Mouse (Mus musculus) embryonic facial prominence, embryonic 14.5 days (tissue): ENCODE results near the gene Ptges3. TPM values are rescaled to one million over a fixed set of nuclear protein-coding genes. Genes with fewer than 3 reads are reported as not detected.
A peak's percentile ranks its signal among the peaks of the same experiment; 100 is the strongest.

Source experiments
- ATAC-seq: fragments of 200-750 bp; cut with Nextera tagmentation; 2 replicates; pipeline ENCODE4 v1.8.0; 2017; ENCODE audit warnings: low read depth, moderate number of reproducible peaks, moderate TSS enrichment
- DNase-seq: peaks from one replicate; pipeline ENCODE4 v3.0.0-alpha.2; 2015; ENCODE audit warnings: low spot score
- H3K27ac ChIP-seq: fragments of 300-500 bp; sonication (generic); replicated peaks from 2 replicates; pipeline ENCODE4 v1.5.1; 2014; ENCODE audit warnings: low read depth, mild to moderate bottlenecking, low read length, moderate library complexity
- H3K27me3 ChIP-seq: fragments of 300-500 bp; sonication (generic); replicated peaks from 2 replicates; pipeline ENCODE4 v1.6.1; 2014; ENCODE audit warnings: low read length; ENCODE audit not compliant: control insufficient read depth, insufficient read depth
- H3K36me3 ChIP-seq: fragments of 300-500 bp; sonication (generic); 2 replicates; pipeline ENCODE4 v1.6.1; 2014; ENCODE audit warnings: low read length, mixed read lengths; ENCODE audit not compliant: control insufficient read depth, insufficient read depth
- H3K4me1 ChIP-seq: fragments of 300-500 bp; sonication (generic); 2 replicates; pipeline ENCODE4 v1.6.1; 2014; ENCODE audit warnings: antibody characterized with exemption, low read length; ENCODE audit not compliant: control insufficient read depth, insufficient read depth
- H3K4me2 ChIP-seq: fragments of 300-500 bp; sonication (generic); 2 replicates; pipeline ENCODE4 v1.6.1; 2014; ENCODE audit warnings: low read depth, mild to moderate bottlenecking, low read length, moderate library complexity, mixed read lengths
- H3K4me3 ChIP-seq: fragments of 300-500 bp; sonication (generic); 2 replicates; pipeline ENCODE4 v1.5.1; 2014; ENCODE audit warnings: low read depth, mild to moderate bottlenecking, low read length
- H3K9ac ChIP-seq: fragments of 300-500 bp; sonication (generic); 2 replicates; pipeline ENCODE4 v1.6.1; 2014; ENCODE audit warnings: low read depth, mild to moderate bottlenecking, low read length, moderate library complexity, mixed read lengths
- H3K9me3 ChIP-seq: fragments of 300-500 bp; sonication (generic); 2 replicates; pipeline ENCODE4 v1.6.1; 2016; ENCODE audit warnings: low read length; ENCODE audit not compliant: control insufficient read depth
- WGBS: fragments of 180-500 bp; shearing (Covaris S2); extraction: QIAGEN DNeasy Blood & Tissue Kit; methylation state at CpG from one replicate; pipeline ENCODE4 v1.1.7; 2014; 5-methylcytosine and 5-hydroxymethylcytosine counted together
- microRNA counts: library from miRNA; unstranded; fragments of <30 nt; microRNA quantifications from one replicate; lab custom pipeline; 2017
- microRNA-seq: library from miRNA; unstranded; fragments of <30 nt; microRNA quantifications from one replicate; pipeline ENCODE4, GENCODE M21; 2016; ENCODE audit warnings: borderline number of aligned reads
- polyA plus RNA-seq: library from polyadenylated mRNA; unstranded; fragments of >200 nt; fragmentation: Nextera tagmentation; extraction: Ambion mirVana; gene quantifications from 2 replicates; pipeline ENCODE4 v1.2.1, GENCODE M21; 2014

Ptges3 gene
- polyA plus RNA-seq, 1 experiment from 2014 or later: 475 TPM

DNA sequence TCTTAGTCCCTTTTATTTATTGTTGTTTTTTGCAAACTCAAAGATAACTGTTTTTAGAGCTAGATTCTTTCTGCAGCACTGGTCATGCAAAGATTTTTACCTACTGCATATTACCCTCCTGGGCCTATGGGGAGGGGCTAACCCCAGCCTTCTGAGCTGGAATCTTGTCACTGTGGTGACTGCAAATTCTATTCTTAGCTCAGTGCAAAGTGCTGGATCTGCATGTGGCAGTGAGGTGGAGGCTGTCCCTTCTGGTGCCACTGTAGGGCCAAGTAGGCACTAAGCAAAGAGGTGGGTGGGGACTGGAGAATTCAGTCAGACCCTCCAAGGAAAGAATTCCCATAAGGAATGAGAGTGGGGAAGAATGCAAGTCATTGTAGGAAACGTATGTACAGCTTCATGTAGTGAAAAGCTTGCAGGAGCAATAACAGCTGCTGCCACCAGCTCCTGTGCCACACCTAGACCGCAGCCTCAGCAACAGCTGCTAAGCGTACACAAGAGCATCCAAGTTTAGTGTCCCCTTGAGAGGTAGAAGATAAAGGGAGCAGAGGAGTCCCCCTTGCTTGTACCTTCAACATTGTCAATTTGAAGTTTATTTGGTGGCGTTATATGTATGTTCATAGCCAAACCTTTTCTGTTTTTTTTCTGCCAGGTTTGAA, 51.5 kb downstream of the Ptges3 start:
- Histone ChIP-seq H3K4me2 (no peak overlapping the region), H3K27ac (no peak overlapping the region), H3K4me1 (no peaks in the 10 kb centered on the region), H3K27me3 (no peaks in the 10 kb centered on the region), H3K9me3 (no peaks in the 10 kb centered on the region), H3K9ac (no peak overlapping the region), H3K36me3 (peaks cover 65% of the 10 kb centered on the region), H3K4me3 (no peak overlapping the region)
- 81% methylated on average over 4 of the region's 4 CpGs for WGBS
- DNase-seq (no peak), ATAC-seq (no peak)

DNA sequence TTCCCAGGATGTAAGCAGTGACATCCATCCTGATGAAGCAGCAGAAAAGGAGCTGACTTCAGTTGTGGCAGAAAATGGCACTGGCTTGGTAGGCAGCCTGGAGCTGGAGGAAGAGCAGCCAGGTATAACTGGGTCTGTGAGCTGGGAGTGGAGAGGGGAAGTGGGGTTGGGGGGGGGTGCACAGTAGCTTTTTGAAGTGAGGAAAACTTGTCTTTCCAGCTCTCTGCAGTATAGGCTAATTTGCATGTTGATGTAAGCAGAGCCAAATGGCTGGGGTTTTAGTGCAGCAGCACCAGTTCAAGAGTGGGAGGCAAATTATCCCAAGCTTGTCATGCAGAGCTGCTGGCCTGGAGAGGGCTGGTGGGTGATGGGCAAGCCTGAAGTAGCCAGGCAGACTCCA, 52.5 kb downstream of the Ptges3 start:
- peak; percentile 47; the same call in 1 of the 2 replicates for ATAC-seq
- no peak overlapping the region for H3K27ac ChIP-seq
- DNase-seq: peak; percentile 44
- no peak overlapping the region for H3K9ac ChIP-seq
- H3K27me3 ChIP-seq: no peaks in the 10 kb centered on the region
- H3K4me2 ChIP-seq: no peak overlapping the region
- peaks cover 75% of the 10 kb centered on the region for H3K36me3 ChIP-seq
- no peaks in the 10 kb centered on the region for H3K4me1 ChIP-seq
- no peaks in the 10 kb centered on the region for H3K9me3 ChIP-seq
- no peak overlapping the region for H3K4me3 ChIP-seq

DNA sequence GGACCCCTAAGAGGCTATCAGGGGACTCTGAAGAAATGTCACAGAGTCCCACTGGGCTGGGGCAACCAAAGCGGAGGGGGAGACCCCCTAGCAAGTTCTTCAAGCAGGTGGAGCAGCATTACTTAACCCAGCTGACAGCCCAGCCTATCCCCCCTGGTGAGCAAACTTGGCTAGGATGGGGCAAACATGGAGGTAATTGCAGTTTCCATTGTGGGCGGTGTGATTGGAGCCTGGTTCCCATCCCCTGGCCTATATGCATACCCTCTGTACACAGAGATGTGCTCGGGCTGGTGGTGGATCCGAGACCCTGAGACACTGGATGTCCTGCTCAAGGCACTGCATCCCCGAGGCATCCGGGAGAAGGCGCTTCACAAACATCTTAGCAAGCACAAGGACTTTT, 65.1 kb downstream of the Ptges3 start:
- DNase-seq (no peak), ATAC-seq (no peak)
- no peak overlapping the region for H3K4me3 ChIP-seq
- H3K4me2 ChIP-seq: no peak overlapping the region
- no peaks in the 10 kb centered on the region for H3K9me3 ChIP-seq
- WGBS: 91% methylated on average over 7 of the region's 7 CpGs
- no peak overlapping the region for H3K27ac ChIP-seq
- no peaks in the 10 kb centered on the region for H3K27me3 ChIP-seq
- H3K4me1 ChIP-seq: no peaks in the 10 kb centered on the region
- no peak overlapping the region for H3K9ac ChIP-seq
- H3K36me3 ChIP-seq: peaks cover 95% of the 10 kb centered on the region

DNA sequence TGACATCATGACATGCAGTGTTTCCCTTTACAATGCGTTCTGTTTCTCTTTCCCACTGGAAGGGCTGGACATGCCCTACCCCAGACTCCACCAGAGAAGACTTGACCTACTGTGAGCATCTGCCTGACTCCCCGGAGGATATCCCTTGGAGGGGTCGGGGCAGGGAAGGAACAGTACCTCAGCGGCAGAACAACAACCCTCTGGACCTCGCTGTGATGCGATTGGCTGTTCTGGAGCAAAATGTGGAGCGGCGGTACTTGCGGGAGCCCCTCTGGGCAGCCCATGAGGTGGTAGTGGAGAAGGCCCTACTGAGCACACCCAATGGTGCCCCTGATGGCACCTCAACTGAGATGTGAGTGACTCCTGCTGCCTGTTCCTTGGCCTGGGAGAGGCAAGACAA, 66.1 kb downstream of the Ptges3 start:
- Histone ChIP-seq H3K4me2 (no peak overlapping the region), H3K36me3 (peaks cover 92% of the 10 kb centered on the region), H3K27me3 (no peaks in the 10 kb centered on the region), H3K27ac (no peak overlapping the region), H3K9me3 (no peaks in the 10 kb centered on the region), H3K9ac (no peak overlapping the region), H3K4me3 (no peak overlapping the region), H3K4me1 (no peaks in the 10 kb centered on the region)
- 93% methylated on average over 9 of the region's 9 CpGs for WGBS
- ATAC-seq (no peak), DNase-seq (no peak)

DNA sequence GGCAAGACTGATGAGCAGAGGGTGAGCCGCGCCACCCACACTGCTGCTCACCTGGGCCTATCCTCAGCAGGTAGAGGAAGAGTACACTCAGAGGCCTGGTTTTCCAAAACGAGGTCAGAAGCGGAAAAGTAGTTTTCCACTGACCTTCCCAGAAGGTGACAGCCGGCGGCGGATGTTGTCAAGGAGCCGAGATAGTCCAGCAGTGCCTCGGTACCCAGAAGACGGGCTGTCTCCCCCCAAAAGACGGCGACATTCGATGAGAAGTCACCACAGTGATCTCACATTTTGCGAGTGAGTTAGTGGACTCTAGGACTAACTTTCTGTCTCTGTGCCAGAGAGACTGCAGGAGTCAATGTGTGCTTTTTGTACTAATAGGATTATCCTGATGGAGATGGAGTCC, 67.2 kb downstream of the Ptges3 start:
- DNase-seq: no peak
- no peaks in the 10 kb centered on the region for H3K9me3 ChIP-seq
- no peak overlapping the region for H3K27ac ChIP-seq
- no peaks in the 10 kb centered on the region for H3K4me1 ChIP-seq
- H3K27me3 ChIP-seq: no peaks in the 10 kb centered on the region
- H3K4me3 ChIP-seq: no peak overlapping the region
- no peak overlapping the region for H3K4me2 ChIP-seq
- H3K36me3 ChIP-seq: peaks cover 91% of the 10 kb centered on the region
- no peak for ATAC-seq
- WGBS: 93% methylated on average over 14 of the region's 14 CpGs
- H3K9ac ChIP-seq: no peak overlapping the region

MicroRNAs encoded within 50 kb of the gene (microRNA counts, 519-probe panel; counts per million panel counts)
- 19.3 counts per million for microRNA mmu-miR-677 (lab: Ali Mortazavi, UCI)

Small RNA genes lying within 50 kb of the gene (microRNA-seq; reads per million reads assigned to microRNA genes)
- gene Mir677: 14.1 reads per million, percentile 31 among the genes with 10 or more reads in this experiment

Other genes with a start within 250 kb of the Ptges3 start
- gene Rdh19, start 209.0 kb upstream of the Ptges3 start, polyA plus RNA-seq: not detected in 2 replicates
- not detected in 2 replicates for gene Rdh16f2, start 192.5 kb upstream of the Ptges3 start, polyA plus RNA-seq
- not detected in 2 replicates for gene Rdh7, start 170.1 kb upstream of the Ptges3 start, polyA plus RNA-seq
- 0.77 and 1.1 TPM in 2 replicates for gene Sdr9c7, start 160.4 kb upstream of the Ptges3 start, polyA plus RNA-seq
- 0.75 TPM in 1 of 2 replicates, not detected in the other for gene Hsd17b6, start 51.3 kb upstream of the Ptges3 start, polyA plus RNA-seq
- 61.6 and 69.4 TPM in 2 replicates for gene Prim1, start 43.8 kb upstream of the Ptges3 start, polyA plus RNA-seq
- gene Naca, start 23.4 kb upstream of the Ptges3 start, polyA plus RNA-seq: 847 and 859 TPM in 2 replicates
- 2,069 and 2,210 TPM in 2 replicates for gene Atp5b, start 24.3 kb downstream of the Ptges3 start, polyA plus RNA-seq
- gene Baz2a, start 32.6 kb downstream of the Ptges3 start, polyA plus RNA-seq: 15.7 and 18.8 TPM in 2 replicates
- gene Rbms2, start 121.3 kb downstream of the Ptges3 start, polyA plus RNA-seq: 31.3 and 32.4 TPM in 2 replicates
- gene Gls2, start 135.5 kb downstream of the Ptges3 start, polyA plus RNA-seq: 1.1 and 2.6 TPM in 2 replicates
- gene Spryd4, start 152.9 kb downstream of the Ptges3 start, polyA plus RNA-seq: 30.8 and 35.8 TPM in 2 replicates
- 0.15 and 0.35 TPM in 2 replicates for gene Mip, start 166.9 kb downstream of the Ptges3 start, polyA plus RNA-seq
- gene Timeless, start 173.1 kb downstream of the Ptges3 start, polyA plus RNA-seq: 35.4 and 53.3 TPM in 2 replicates
- gene Apon, start 195.1 kb downstream of the Ptges3 start, polyA plus RNA-seq: 0.24 and 0.30 TPM in 2 replicates
- not detected in 2 replicates for gene Apof, start 209.7 kb downstream of the Ptges3 start, polyA plus RNA-seq
- 13.4 and 13.5 TPM in 2 replicates for gene Stat2, start 211.6 kb downstream of the Ptges3 start, polyA plus RNA-seq
- 0.20 and 0.29 TPM in 2 replicates for gene Il23a, start 239.8 kb downstream of the Ptges3 start, polyA plus RNA-seq
- gene Pan2, start 244.4 kb downstream of the Ptges3 start, polyA plus RNA-seq: 23.6 and 23.8 TPM in 2 replicates